Mouse (Mus musculus) olfactory bulb, adult 2 months (tissue): Measurements from ENCODE around the gene Rbks.

Source experiments
- CTCF ChIP-seq: fragments of 200-500 bp; IDR thresholded peaks from 2 replicates; pipeline ENCODE4 v1.5.1; 2012; ENCODE audit warnings: low read depth, mild to moderate bottlenecking, low read length, moderate library complexity; ENCODE audit not compliant: insufficient read depth
- POLR2A ChIP-seq: fragments of 200-500 bp; IDR thresholded peaks from 2 replicates; pipeline ENCODE4 v1.6.1; 2012; ENCODE audit warnings: mild to moderate bottlenecking, low read depth, low read length, moderate library complexity; ENCODE audit not compliant: insufficient read depth

- TF ChIP-seq CTCF (no peak), POLR2A (no peak)
These were observed 1.5 kb upstream of the Rbks start for GRCm38 (mm10) chr5:31698931-31699330.
